Mouse (Mus musculus): ENCODE data around the gene E2f6.

E2f6 gene

GRCm38 (mm10) chr12:16790456-16790855 lies 20.3 kb upstream of the E2f6 start:
- H3K4me1 ChIP-seq (replicated peaks; ENCODE audit: low read depth, low read length) = 0 out of 2 replicates have a peak, but pooled peaks cover 5% of the 10 kb centered on the region
- H3K4me3 ChIP-seq (replicated peaks; ENCODE audit: low read length) = no peak overlapping the region
- no peak for TF ChIP-seq POU5F1 (IDR thresholded peaks at IDR 0.05; ENCODE audit: borderline replicate concordance, low read length)
- no peak for TF ChIP-seq CTCF (conservative IDR thresholded peaks at IDR 0.05; ENCODE audit: low read length)
- no peak for TF ChIP-seq NANOG (IDR thresholded peaks at IDR 0.05; ENCODE audit: borderline replicate concordance, low read length)
- H3K36me3 ChIP-seq (ENCODE audit: insufficient read depth, low read length) = no peaks in the 10 kb centered on the region
- H3K27me3 ChIP-seq (ENCODE audit: insufficient read depth, low read length) = peaks cover 24% of the 10 kb centered on the region
- H3K9me3 ChIP-seq (ENCODE audit: low read length) = no peaks in the 10 kb centered on the region

DNA sequence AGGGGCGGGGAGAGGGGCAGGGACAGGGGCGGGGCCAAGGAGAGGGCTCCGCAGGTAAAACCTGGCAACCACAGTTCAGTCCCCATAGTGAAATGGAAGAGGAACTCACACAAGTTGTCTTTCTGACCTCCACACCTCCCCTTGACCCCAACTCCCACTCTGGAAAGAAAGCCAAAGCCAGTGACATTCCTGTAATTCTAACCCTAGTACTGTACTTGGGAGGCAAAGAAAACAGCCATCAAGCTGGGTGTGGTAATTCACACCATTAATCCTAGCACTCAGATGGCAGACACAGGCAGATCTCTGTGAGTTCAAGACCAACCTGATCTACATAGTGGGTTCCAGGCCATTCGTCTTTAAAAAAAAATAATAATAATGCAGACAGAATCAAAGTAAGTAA lies 17.4 kb upstream of the E2f6 start:
- H3K36me3 ChIP-seq (ENCODE audit: insufficient read depth, low read length) = no peaks in the 10 kb centered on the region

GRCm38 (mm10) chr12:16795781-16796180 lies 15.0 kb upstream of the E2f6 start:
- H3K36me3 ChIP-seq (ENCODE audit: insufficient read depth, low read length) = no peaks in the 10 kb centered on the region
- no peak for TF ChIP-seq CTCF (conservative IDR thresholded peaks at IDR 0.05; ENCODE audit: low read length)
- no peak for TF ChIP-seq NANOG (IDR thresholded peaks at IDR 0.05; ENCODE audit: borderline replicate concordance, low read length)
- TF ChIP-seq POU5F1 (IDR thresholded peaks at IDR 0.05; ENCODE audit: borderline replicate concordance, low read length) = no peak
- H3K4me1 ChIP-seq (replicated peaks; ENCODE audit: low read depth, low read length) = peaks cover 14% of the 10 kb centered on the region
- no peak overlapping the region for H3K4me3 ChIP-seq (replicated peaks; ENCODE audit: low read length)
- H3K27me3 ChIP-seq (ENCODE audit: insufficient read depth, low read length) = peaks cover 56% of the 10 kb centered on the region
- H3K9me3 ChIP-seq (ENCODE audit: low read length) = 0 out of 2 replicates have a peak, but pooled peaks cover 3% of the 10 kb centered on the region

More for the DNA sequence above, 17.4 kb upstream of the E2f6 start:
- no peaks in the 10 kb centered on the region for H3K9me3 ChIP-seq (ENCODE audit: low read length)
- no peak overlapping the region for H3K4me3 ChIP-seq (replicated peaks; ENCODE audit: low read length)
- 0 out of 2 replicates have a peak, but pooled peaks cover 5% of the 10 kb centered on the region for H3K4me1 ChIP-seq (replicated peaks; ENCODE audit: low read depth, low read length)
- H3K27me3 ChIP-seq (ENCODE audit: insufficient read depth, low read length) = peaks cover 37% of the 10 kb centered on the region
- TF ChIP-seq POU5F1 (IDR thresholded peaks at IDR 0.05; ENCODE audit: borderline replicate concordance, low read length) (no peak), CTCF (conservative IDR thresholded peaks at IDR 0.05; ENCODE audit: low read length) (no peak), NANOG (IDR thresholded peaks at IDR 0.05; ENCODE audit: borderline replicate concordance, low read length) (peak; percentile 42; the same call in 1 of the 2 replicates)

- Histone ChIP-seq H3K27me3 (ENCODE audit: insufficient read depth, low read length) (peaks cover 67% of the 10 kb centered on the region), H3K4me3 (replicated peaks; ENCODE audit: low read length) (no peak overlapping the region), H3K4me1 (replicated peaks; ENCODE audit: low read depth, low read length) (peaks cover 20% of the 10 kb centered on the region), H3K36me3 (ENCODE audit: insufficient read depth, low read length) (no peaks in the 10 kb centered on the region), H3K9me3 (ENCODE audit: low read length) (0 out of 2 replicates have a peak, but pooled peaks cover 3% of the 10 kb centered on the region)
- TF ChIP-seq NANOG (IDR thresholded peaks at IDR 0.05; ENCODE audit: borderline replicate concordance, low read length) = no peak
- TF ChIP-seq CTCF (conservative IDR thresholded peaks at IDR 0.05; ENCODE audit: low read length) = no peak
- no peak for TF ChIP-seq POU5F1 (IDR thresholded peaks at IDR 0.05; ENCODE audit: borderline replicate concordance, low read length)
Observed at GRCm38 (mm10) chr12:16798894-16799293, 11.9 kb upstream of the E2f6 start.

GRCm38 (mm10) chr12:16799928-16800258 lies 10.9 kb upstream of the E2f6 start:
- H3K9me3 ChIP-seq (ENCODE audit: low read length) = 0 out of 2 replicates have a peak, but pooled peaks cover 3% of the 10 kb centered on the region
- peaks cover 65% of the 10 kb centered on the region for H3K27me3 ChIP-seq (ENCODE audit: insufficient read depth, low read length)
- no peaks in the 10 kb centered on the region for H3K36me3 ChIP-seq (ENCODE audit: insufficient read depth, low read length)
- peak overlapping the region; percentile 81 for H3K4me3 ChIP-seq (replicated peaks; ENCODE audit: low read length)
- TF ChIP-seq CTCF (conservative IDR thresholded peaks at IDR 0.05; ENCODE audit: low read length) (no peak), POU5F1 (IDR thresholded peaks at IDR 0.05; ENCODE audit: borderline replicate concordance, low read length) (no peak), NANOG (IDR thresholded peaks at IDR 0.05; ENCODE audit: borderline replicate concordance, low read length) (no peak)
- peaks cover 20% of the 10 kb centered on the region for H3K4me1 ChIP-seq (replicated peaks; ENCODE audit: low read depth, low read length)

DNA sequence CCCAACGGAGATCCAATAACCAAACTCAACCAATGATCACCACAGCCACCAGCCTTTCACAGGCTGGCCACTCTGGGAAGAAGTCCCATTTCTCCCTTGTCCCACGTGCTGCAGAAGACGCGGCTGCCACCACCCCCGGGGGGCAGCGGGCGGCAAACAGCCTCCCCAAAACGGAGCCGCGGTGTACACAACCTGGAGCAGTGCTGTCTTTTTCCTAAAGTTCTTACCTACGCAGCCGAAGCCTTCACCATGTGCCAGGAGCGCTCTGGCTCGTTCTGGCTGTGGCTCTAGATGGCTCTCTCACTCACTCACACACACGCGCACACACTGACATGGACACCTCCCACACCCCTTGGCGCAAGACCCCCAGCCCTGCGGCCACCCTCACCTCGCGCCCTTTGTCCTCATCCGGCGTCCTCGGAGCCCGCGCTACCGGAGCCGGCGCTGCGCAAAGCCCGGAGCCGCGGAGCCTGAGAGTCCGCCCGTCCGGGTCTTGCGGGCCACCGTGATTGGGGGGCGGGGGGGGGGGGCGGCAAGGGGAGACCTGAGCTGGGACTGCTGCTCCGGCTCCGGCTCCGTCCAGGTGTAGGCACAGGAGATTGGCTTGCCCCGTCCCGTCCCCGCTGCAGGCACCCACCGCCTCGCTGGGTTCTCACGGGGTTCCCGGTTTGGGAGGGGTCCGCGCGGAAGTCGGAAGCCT lies 10.4 kb upstream of the E2f6 start, which contains the start of gene Greb1:
Gene Greb1, minus strand, starts transcription at position 628 of the 700 bp plus-strand sequence.
- Histone ChIP-seq H3K27me3 (ENCODE audit: insufficient read depth, low read length) (peaks cover 61% of the 10 kb centered on the region), H3K9me3 (ENCODE audit: low read length) (0 out of 2 replicates have a peak, but pooled peaks cover 3% of the 10 kb centered on the region), H3K4me1 (replicated peaks; ENCODE audit: low read depth, low read length) (peaks cover 20% of the 10 kb centered on the region), H3K36me3 (ENCODE audit: insufficient read depth, low read length) (no peaks in the 10 kb centered on the region), H3K4me3 (replicated peaks; ENCODE audit: low read length) (peak within 1 kb of the TSS; percentile 81)
- TF ChIP-seq CTCF (conservative IDR thresholded peaks at IDR 0.05; ENCODE audit: low read length) (no peak), NANOG (IDR thresholded peaks at IDR 0.05; ENCODE audit: borderline replicate concordance, low read length) (no peak), POU5F1 (IDR thresholded peaks at IDR 0.05; ENCODE audit: borderline replicate concordance, low read length) (no peak)

DNA sequence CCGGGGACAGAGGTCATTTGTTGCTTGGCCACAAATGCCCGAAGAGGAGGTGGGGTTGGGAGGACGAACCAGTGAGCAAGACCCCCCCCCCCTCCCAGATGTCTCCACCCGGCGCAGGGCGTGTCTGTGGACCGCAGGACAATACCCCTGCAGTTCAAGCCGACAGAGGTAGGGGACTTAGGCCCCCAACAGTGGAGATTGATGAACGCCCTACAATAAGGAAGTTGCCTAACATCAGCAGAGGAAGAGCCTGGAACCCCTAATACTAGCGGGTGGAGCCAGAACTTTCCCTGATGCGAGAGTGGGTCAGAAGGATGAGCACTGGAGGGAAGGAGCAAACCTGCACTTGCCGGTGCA lies 9.8 kb upstream of the E2f6 start:
- no peaks in the 10 kb centered on the region for H3K36me3 ChIP-seq (ENCODE audit: insufficient read depth, low read length)
- no peak for TF ChIP-seq POU5F1 (IDR thresholded peaks at IDR 0.05; ENCODE audit: borderline replicate concordance, low read length)
- peaks cover 58% of the 10 kb centered on the region for H3K27me3 ChIP-seq (ENCODE audit: insufficient read depth, low read length)
- peak overlapping the region; percentile 81 for H3K4me3 ChIP-seq (replicated peaks; ENCODE audit: low read length)
- 0 out of 2 replicates have a peak, but pooled peaks cover 3% of the 10 kb centered on the region for H3K9me3 ChIP-seq (ENCODE audit: low read length)
- peaks cover 20% of the 10 kb centered on the region for H3K4me1 ChIP-seq (replicated peaks; ENCODE audit: low read depth, low read length)

DNA sequence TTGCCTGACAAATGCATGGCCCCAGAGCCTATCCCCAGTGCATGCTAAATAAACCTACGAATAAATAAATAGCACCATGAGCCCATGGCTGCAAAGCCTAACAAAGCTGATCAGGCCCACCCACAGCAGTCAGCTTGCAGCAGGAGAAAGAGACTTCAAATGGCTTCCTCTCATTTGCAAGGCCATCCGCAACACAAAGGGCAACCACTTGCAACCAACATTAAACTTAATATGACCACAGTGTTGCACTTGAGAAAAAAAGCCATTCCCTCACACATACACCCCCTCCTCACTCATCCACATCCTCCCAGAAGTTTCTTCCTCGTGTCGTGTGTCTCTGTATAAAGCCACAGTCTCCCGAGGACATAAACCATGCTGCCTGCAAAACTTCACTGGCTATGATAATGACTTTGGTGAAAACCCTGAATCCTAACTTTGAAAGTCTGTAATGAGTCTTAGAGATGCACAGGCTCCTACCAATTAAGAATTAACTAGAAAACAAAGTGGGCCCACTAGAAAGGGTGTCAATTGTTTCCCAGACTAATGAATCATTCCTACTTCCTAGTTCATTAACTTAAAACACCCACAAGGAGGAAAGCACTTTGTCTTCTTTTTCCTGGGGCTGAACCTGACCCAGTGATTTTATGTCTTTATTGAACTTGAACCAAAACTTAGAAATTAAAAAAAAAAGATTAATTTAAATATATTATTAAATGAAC lies 7.4 kb upstream of the E2f6 start:
- H3K4me1 ChIP-seq (replicated peaks; ENCODE audit: low read depth, low read length) = peaks cover 20% of the 10 kb centered on the region
- no peak overlapping the region for H3K4me3 ChIP-seq (replicated peaks; ENCODE audit: low read length)
- H3K36me3 ChIP-seq (ENCODE audit: insufficient read depth, low read length) = no peaks in the 10 kb centered on the region
- H3K27me3 ChIP-seq (ENCODE audit: insufficient read depth, low read length) = peaks cover 67% of the 10 kb centered on the region
- H3K9me3 ChIP-seq (ENCODE audit: low read length) = 0 out of 2 replicates have a peak, but pooled peaks cover 3% of the 10 kb centered on the region
- TF ChIP-seq NANOG (IDR thresholded peaks at IDR 0.05; ENCODE audit: borderline replicate concordance, low read length) = no peak
- no peak for TF ChIP-seq CTCF (conservative IDR thresholded peaks at IDR 0.05; ENCODE audit: low read length)
- no peak for TF ChIP-seq POU5F1 (IDR thresholded peaks at IDR 0.05; ENCODE audit: borderline replicate concordance, low read length)
